Mouse (Mus musculus): ENCODE measurements at regions not wholly inside any gene's neighbourhood (a gene's known extent, or its start where the extent isn't known, plus 50 kb on each side); places are given as distances from the start of the nearest gene placed in this dataset.

GRCm38 (mm10) chr19:60148313-60148965 lies 78.1 kb downstream of the Fam204a start:
- TF ChIP-seq USF1 (IDR thresholded peaks at IDR 0.05; ENCODE audit: low read depth, low read length), result no peak
- TF ChIP-seq E2F4 (IDR thresholded peaks at IDR 0.05; ENCODE audit: insufficient replicate concordance, low read depth, low read length), result no peak
